Mouse (Mus musculus) midbrain, embryonic 16.5 days (tissue): ENCODE measurements at regions not wholly inside any gene's neighbourhood (a gene's known extent, or its start where the extent isn't known, plus 50 kb on each side); places are given as distances from the start of the nearest gene placed in this dataset.

Source experiments
- ATAC-seq: fragments of 200-750 bp; cut with Nextera tagmentation; 2 replicates; pipeline ENCODE4 v1.8.0; 2017; ENCODE audit warnings: moderate TSS enrichment
- H3K27ac ChIP-seq: fragments of 300-500 bp; sonication (generic); 2 replicates; pipeline ENCODE4 v1.5.1; 2014; ENCODE audit warnings: mild to moderate bottlenecking, low read length, mixed read lengths
- H3K27me3 ChIP-seq: fragments of 300-500 bp; sonication (generic); 2 replicates; pipeline ENCODE4 v1.6.1; 2014; ENCODE audit warnings: low read depth, low read length, mixed read lengths; ENCODE audit not compliant: control insufficient read depth, insufficient read depth
- H3K36me3 ChIP-seq: fragments of 300-500 bp; sonication (generic); 2 replicates; pipeline ENCODE4 v1.6.1; 2014; ENCODE audit warnings: mild to moderate bottlenecking, low read length, moderate library complexity, mixed read lengths; ENCODE audit not compliant: control insufficient read depth, insufficient read depth
- H3K4me1 ChIP-seq: fragments of 300-500 bp; sonication (generic); 2 replicates; pipeline ENCODE4 v1.6.1; 2014; ENCODE audit warnings: mild to moderate bottlenecking, low read length, mixed read lengths; ENCODE audit not compliant: control insufficient read depth, insufficient read depth
- H3K4me2 ChIP-seq: fragments of 300-500 bp; sonication (generic); 2 replicates; pipeline ENCODE4 v1.6.1; 2014; ENCODE audit warnings: mild to moderate bottlenecking, low read length, mixed read lengths
- H3K4me3 ChIP-seq: fragments of 300-500 bp; sonication (generic); 2 replicates; pipeline ENCODE4 v1.5.1; 2014; ENCODE audit warnings: low read depth, mild to moderate bottlenecking, low read length, moderate library complexity, mixed read lengths
- H3K9ac ChIP-seq: fragments of 300-500 bp; sonication (generic); 2 replicates; pipeline ENCODE4 v1.6.1; 2014; ENCODE audit warnings: low read depth, low read length, mixed read lengths
- H3K9me3 ChIP-seq: fragments of 300-500 bp; sonication (generic); replicated peaks from 2 replicates; pipeline ENCODE4 v1.6.1; 2014; ENCODE audit warnings: mild to moderate bottlenecking, low read length, mixed read lengths; ENCODE audit not compliant: control insufficient read depth, poor library complexity, severe bottlenecking
- WGBS: fragments of 180-500 bp; shearing (Covaris S2); extraction: QIAGEN DNeasy Blood & Tissue Kit; methylation state at CpG from one replicate; pipeline ENCODE4 v1.1.7; 2014; 5-methylcytosine and 5-hydroxymethylcytosine counted together

GRCm38 (mm10) chr8:74293621-74294020, 579.4 kb upstream of the Isx start:
- Histone ChIP-seq H3K9ac (no peak overlapping the region), H3K4me2 (no peak overlapping the region), H3K9me3 (no peaks in the 10 kb centered on the region), H3K4me1 (no peaks in the 10 kb centered on the region), H3K4me3 (no peak overlapping the region), H3K36me3 (no peaks in the 10 kb centered on the region), H3K27me3 (no peaks in the 10 kb centered on the region), H3K27ac (no peak overlapping the region)
- ATAC-seq: no peak
- WGBS: 88% methylated on average over 1 of the region's 1 CpGs

DNA sequence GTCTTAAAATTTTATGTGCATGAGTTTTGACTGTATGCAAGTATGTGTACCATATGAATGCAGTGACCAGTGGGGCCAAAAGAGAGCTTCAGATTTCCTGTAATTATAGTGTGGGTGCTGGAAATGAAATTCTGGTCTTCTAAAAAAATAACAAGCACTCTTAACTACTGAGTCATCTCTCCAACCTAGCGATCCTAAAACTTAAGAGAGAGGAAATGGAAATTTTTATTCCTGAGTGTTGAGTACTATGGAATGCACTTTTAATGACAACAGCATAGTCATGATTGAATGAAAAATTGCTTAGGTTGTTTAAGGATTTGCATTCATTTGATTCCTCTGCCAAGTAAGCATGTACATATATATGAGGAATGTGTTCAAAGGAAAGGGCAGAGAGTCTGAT, 575.3 kb upstream of the Isx start:
- WGBS: 91% methylated on average over 1 of the region's 1 CpGs
- H3K27me3 ChIP-seq: no peaks in the 10 kb centered on the region
- ATAC-seq: no peak

DNA sequence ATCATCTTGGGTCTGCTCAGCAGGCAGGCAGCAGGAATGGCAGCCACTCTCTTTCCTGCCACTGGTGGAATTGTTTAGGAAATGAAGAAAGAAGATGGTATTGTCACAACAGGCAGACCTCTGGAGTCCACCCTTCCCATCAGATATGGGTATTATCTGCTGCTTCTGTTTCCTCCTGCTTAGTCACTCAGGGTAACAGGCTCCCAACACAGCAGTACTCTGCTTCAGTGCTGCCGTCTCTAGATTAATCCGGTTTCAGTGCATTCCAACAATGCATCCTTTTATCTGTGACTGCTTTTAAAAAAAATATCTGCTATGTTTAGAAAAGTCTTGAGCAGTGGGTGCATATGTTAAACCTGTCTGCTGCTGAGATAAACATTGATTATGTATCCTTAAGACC, 563.2 kb upstream of the Isx start:
- H3K4me3 ChIP-seq: no peak overlapping the region
- no peaks in the 10 kb centered on the region for H3K36me3 ChIP-seq
- H3K27me3 ChIP-seq: no peaks in the 10 kb centered on the region
- ATAC-seq: peak; percentile 70; the same call in 1 of the 2 replicates
- H3K9me3 ChIP-seq: no peaks in the 10 kb centered on the region
- H3K9ac ChIP-seq: no peak overlapping the region
- no peaks in the 10 kb centered on the region for H3K4me1 ChIP-seq
- 24% methylated on average over 2 of the region's 2 CpGs for WGBS
- no peak overlapping the region for H3K27ac ChIP-seq
- H3K4me2 ChIP-seq: no peak overlapping the region

More for the DNA sequence above, 575.3 kb upstream of the Isx start:
- no peaks in the 10 kb centered on the region for H3K36me3 ChIP-seq
- H3K4me1 ChIP-seq: no peaks in the 10 kb centered on the region
- H3K4me3 ChIP-seq: no peak overlapping the region
- H3K9ac ChIP-seq: no peak overlapping the region
- H3K9me3 ChIP-seq: no peaks in the 10 kb centered on the region
- no peak overlapping the region for H3K27ac ChIP-seq
- no peak overlapping the region for H3K4me2 ChIP-seq

GRCm38 (mm10) chr8:74315382-74315781, 557.6 kb upstream of the Isx start:
- no peak overlapping the region for H3K4me3 ChIP-seq
- H3K36me3 ChIP-seq: no peaks in the 10 kb centered on the region
- no peak overlapping the region for H3K27ac ChIP-seq
- no peak overlapping the region for H3K9ac ChIP-seq
- WGBS: 89% methylated on average over 1 of the region's 1 CpGs
- no peaks in the 10 kb centered on the region for H3K27me3 ChIP-seq
- no peak for ATAC-seq
- no peak overlapping the region for H3K4me2 ChIP-seq
- no peaks in the 10 kb centered on the region for H3K4me1 ChIP-seq
- no peaks in the 10 kb centered on the region for H3K9me3 ChIP-seq

- H3K27ac ChIP-seq: no peak overlapping the region
- H3K4me2 ChIP-seq: no peak overlapping the region
- H3K27me3 ChIP-seq: no peaks in the 10 kb centered on the region
- H3K4me1 ChIP-seq: no peaks in the 10 kb centered on the region
- no peaks in the 10 kb centered on the region for H3K36me3 ChIP-seq
- H3K4me3 ChIP-seq: no peak overlapping the region
- H3K9ac ChIP-seq: no peak overlapping the region
- ATAC-seq: no peak
- no peaks in the 10 kb centered on the region for H3K9me3 ChIP-seq
Measured at GRCm38 (mm10) chr8:74327521-74327920, 545.5 kb upstream of the Isx start.

GRCm38 (mm10) chr8:74344010-74344409, 529.0 kb upstream of the Isx start:
- H3K27ac ChIP-seq: no peak overlapping the region
- no peak overlapping the region for H3K4me3 ChIP-seq
- H3K9me3 ChIP-seq: no peaks in the 10 kb centered on the region
- H3K4me2 ChIP-seq: no peak overlapping the region
- H3K9ac ChIP-seq: no peak overlapping the region
- no peaks in the 10 kb centered on the region for H3K4me1 ChIP-seq
- WGBS: 72% methylated on average over 1 of the region's 1 CpGs
- H3K36me3 ChIP-seq: no peaks in the 10 kb centered on the region
- H3K27me3 ChIP-seq: no peaks in the 10 kb centered on the region
- ATAC-seq: no peak
